Mouse (Mus musculus): ENCODE results near the gene Hist1h2bc. TPM values are rescaled to one million over a fixed set of nuclear protein-coding genes. Genes with fewer than 3 reads are reported as not detected.
A peak's percentile ranks its signal among the peaks of the same experiment; 100 is the strongest.
"Not testable (repeated sequence)": the region's sequence is repeated elsewhere in the genome, so short reads cannot be mapped to it uniquely, and the experiment has no call there.

The Hist1h2bc gene
- polyA plus RNA-seq, 1 experiment = 16.8 TPM

GRCm38 (mm10) chr13:23710374-23711089 lies 26.5 kb downstream of the Hist1h2bc start, which contains the start of gene Hfe:
TSS of gene Hfe (minus strand) at chr13:23710854.
- no peaks in the 10 kb centered on the region for H3K36me3 ChIP-seq (ENCODE audit: control insufficient read depth, insufficient read depth)
- peak within 1 kb of the TSS; percentile 51 for H3ac ChIP-seq (ENCODE audit: control insufficient read depth, insufficient read length, low read depth)
- no peaks in the 10 kb centered on the region for H3K27me3 ChIP-seq (ENCODE audit: control insufficient read depth, insufficient read depth, insufficient read length)
- TF ChIP-seq MYOG (IDR thresholded peaks at IDR 0.05; ENCODE audit: control insufficient read depth, extremely low read depth, insufficient read length) = no peak
- TF ChIP-seq CTCF (IDR thresholded peaks at IDR 0.05; ENCODE audit: control insufficient read depth, insufficient read depth, insufficient read length) = no peak
- no peak for TF ChIP-seq FOSL1 (IDR thresholded peaks at IDR 0.05; ENCODE audit: insufficient read depth, low read length, poor library complexity, severe bottlenecking)
- TF ChIP-seq CEBPB (IDR thresholded peaks at IDR 0.05; ENCODE audit: low read depth) = no peak
- no peak for TF ChIP-seq MYOD1 (IDR thresholded peaks at IDR 0.05; ENCODE audit: control insufficient read depth, insufficient read length, low read depth)
- TF ChIP-seq MAX (IDR thresholded peaks at IDR 0.05) = no peak
- TF ChIP-seq USF1 (IDR thresholded peaks at IDR 0.05; ENCODE audit: low read depth) = no peak
- no peaks in the 10 kb centered on the region for H3K79me3 ChIP-seq (ENCODE audit: low read depth)
- H3K4me3 ChIP-seq (ENCODE audit: insufficient read depth, poor library complexity, severe bottlenecking) = peak within 1 kb of the TSS; percentile 31
- no peaks in the 10 kb centered on the region for H3K79me2 ChIP-seq (ENCODE audit: control insufficient read depth, insufficient read depth)

GRCm38 (mm10) chr13:23716261-23717042 lies 32.5 kb downstream of the Hist1h2bc start:
- Histone ChIP-seq H3K4me3 (ENCODE audit: insufficient read depth, poor library complexity, severe bottlenecking) (no peak overlapping the region), H3K27me3 (ENCODE audit: control insufficient read depth, insufficient read depth, insufficient read length) (no peaks in the 10 kb centered on the region), H3K79me2 (ENCODE audit: control insufficient read depth, insufficient read depth) (no peaks in the 10 kb centered on the region), H3K79me3 (ENCODE audit: low read depth) (no peaks in the 10 kb centered on the region), H3K36me3 (ENCODE audit: control insufficient read depth, insufficient read depth) (no peaks in the 10 kb centered on the region), H3ac (ENCODE audit: control insufficient read depth, insufficient read length, low read depth) (no peak overlapping the region)
- TF ChIP-seq CTCF (IDR thresholded peaks at IDR 0.05; ENCODE audit: control insufficient read depth, insufficient read depth, insufficient read length) = no peak
- TF ChIP-seq USF1 (IDR thresholded peaks at IDR 0.05; ENCODE audit: low read depth) = no peak
- no peak for TF ChIP-seq FOSL1 (IDR thresholded peaks at IDR 0.05; ENCODE audit: insufficient read depth, low read length, poor library complexity, severe bottlenecking)
- TF ChIP-seq MYOD1 (IDR thresholded peaks at IDR 0.05; ENCODE audit: control insufficient read depth, insufficient read length, low read depth) = no peak
- TF ChIP-seq CEBPB (IDR thresholded peaks at IDR 0.05; ENCODE audit: low read depth) = no peak
- TF ChIP-seq MYOG (IDR thresholded peaks at IDR 0.05; ENCODE audit: control insufficient read depth, extremely low read depth, insufficient read length) = no peak
- no peak for TF ChIP-seq MAX (IDR thresholded peaks at IDR 0.05)

- Histone ChIP-seq H3K4me3 (ENCODE audit: insufficient read depth, poor library complexity, severe bottlenecking) (no peak overlapping the region), H3K79me2 (ENCODE audit: control insufficient read depth, insufficient read depth) (no peaks in the 10 kb centered on the region), H3K36me3 (ENCODE audit: control insufficient read depth, insufficient read depth) (no peaks in the 10 kb centered on the region), H3K79me3 (ENCODE audit: low read depth) (no peaks in the 10 kb centered on the region), H3K27me3 (ENCODE audit: control insufficient read depth, insufficient read depth, insufficient read length) (no peaks in the 10 kb centered on the region), H3ac (ENCODE audit: control insufficient read depth, insufficient read length, low read depth) (no peak overlapping the region)
- TF ChIP-seq MAX (IDR thresholded peaks at IDR 0.05) (no peak), CEBPB (IDR thresholded peaks at IDR 0.05; ENCODE audit: low read depth) (no peak), MYOD1 (IDR thresholded peaks at IDR 0.05; ENCODE audit: control insufficient read depth, insufficient read length, low read depth) (no peak), MYOG (IDR thresholded peaks at IDR 0.05; ENCODE audit: control insufficient read depth, extremely low read depth, insufficient read length) (no peak), CTCF (IDR thresholded peaks at IDR 0.05; ENCODE audit: control insufficient read depth, insufficient read depth, insufficient read length) (no peak), FOSL1 (IDR thresholded peaks at IDR 0.05; ENCODE audit: insufficient read depth, low read length, poor library complexity, severe bottlenecking) (no peak), USF1 (IDR thresholded peaks at IDR 0.05; ENCODE audit: low read depth) (no peak)
Observed at GRCm38 (mm10) chr13:23717176-23717575, 33.2 kb downstream of the Hist1h2bc start.

- H3K4me3 ChIP-seq (ENCODE audit: insufficient read depth, poor library complexity, severe bottlenecking); H3K79me3 ChIP-seq (ENCODE audit: low read depth); H3ac ChIP-seq (ENCODE audit: control insufficient read depth, insufficient read length, low read depth); H3K27me3 ChIP-seq (ENCODE audit: control insufficient read depth, insufficient read depth, insufficient read length); H3K79me2 ChIP-seq (ENCODE audit: control insufficient read depth, insufficient read depth); H3K36me3 ChIP-seq (ENCODE audit: control insufficient read depth, insufficient read depth): not testable (repeated sequence)
Observed at GRCm38 (mm10) chr13:23717593-23718245, 33.7 kb downstream of the Hist1h2bc start.

GRCm38 (mm10) chr13:23724239-23724638 lies 40.2 kb downstream of the Hist1h2bc start:
- no peaks in the 10 kb centered on the region for H3K27me3 ChIP-seq (ENCODE audit: control insufficient read depth, insufficient read depth, insufficient read length)
- H3K36me3 ChIP-seq (ENCODE audit: control insufficient read depth, insufficient read depth) = no peaks in the 10 kb centered on the region
- no peaks in the 10 kb centered on the region for H3K79me2 ChIP-seq (ENCODE audit: control insufficient read depth, insufficient read depth)
- no peak overlapping the region for H3K4me3 ChIP-seq (ENCODE audit: insufficient read depth, poor library complexity, severe bottlenecking)
- no peak for TF ChIP-seq MYOG (IDR thresholded peaks at IDR 0.05; ENCODE audit: control insufficient read depth, extremely low read depth, insufficient read length)
- TF ChIP-seq FOSL1 (IDR thresholded peaks at IDR 0.05; ENCODE audit: insufficient read depth, low read length, poor library complexity, severe bottlenecking) = no peak
- no peak for TF ChIP-seq CTCF (IDR thresholded peaks at IDR 0.05; ENCODE audit: control insufficient read depth, insufficient read depth, insufficient read length)
- TF ChIP-seq MAX (IDR thresholded peaks at IDR 0.05) = no peak
- TF ChIP-seq MYOD1 (IDR thresholded peaks at IDR 0.05; ENCODE audit: control insufficient read depth, insufficient read length, low read depth) = no peak
- no peak for TF ChIP-seq USF1 (IDR thresholded peaks at IDR 0.05; ENCODE audit: low read depth)
- no peak for TF ChIP-seq CEBPB (IDR thresholded peaks at IDR 0.05; ENCODE audit: low read depth)
- H3ac ChIP-seq (ENCODE audit: control insufficient read depth, insufficient read length, low read depth) = no peak overlapping the region
- no peaks in the 10 kb centered on the region for H3K79me3 ChIP-seq (ENCODE audit: low read depth)
